8 mouse cellular contexts compared by ENCODE assay signal in the genomic region with DNA sequence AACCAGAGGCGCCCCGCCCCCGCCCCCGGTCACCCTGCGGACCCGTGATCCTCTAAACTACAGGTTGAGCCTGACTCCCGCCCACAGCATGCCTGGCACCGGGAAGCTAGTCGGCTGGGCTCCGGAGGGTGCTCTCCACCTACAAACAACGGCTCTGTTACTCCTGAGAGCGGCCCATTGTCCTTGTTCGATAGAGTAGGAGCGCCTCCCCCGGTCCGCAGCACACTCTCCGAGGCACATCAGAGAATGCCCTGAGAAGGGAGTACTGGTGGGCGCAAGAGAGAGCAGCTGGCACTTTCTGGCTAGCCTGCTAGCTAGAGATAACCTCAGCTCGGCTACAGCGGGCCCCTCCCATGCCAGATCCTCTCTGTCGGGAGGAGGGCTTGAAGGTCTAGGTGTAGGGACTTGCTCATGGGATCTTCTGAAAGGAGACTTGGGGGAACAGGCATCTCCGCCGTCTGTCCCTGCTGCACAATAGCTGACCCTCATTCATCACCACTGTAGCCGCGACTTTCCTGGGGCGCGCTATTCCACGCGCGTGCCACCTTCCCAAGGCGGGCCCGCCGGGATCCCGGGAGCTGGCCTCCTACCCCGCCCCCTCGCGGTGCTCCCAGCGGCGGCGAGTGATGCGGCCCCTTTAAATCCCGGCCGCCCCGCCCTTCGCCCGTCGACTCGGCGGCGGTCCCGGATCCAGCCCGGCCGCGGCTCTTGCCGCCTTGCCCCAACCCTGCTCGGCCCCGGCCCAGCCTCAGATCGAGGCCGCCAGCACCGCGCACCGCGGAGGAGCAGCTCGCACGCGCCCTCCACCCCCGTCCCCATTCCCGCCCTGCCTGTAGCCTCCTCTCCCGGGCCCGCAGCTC. TPM values are rescaled to one million over a fixed set of nuclear protein-coding genes. Genes with fewer than 3 reads are reported as not detected.
DNase-seq lines count a peak whose midpoint lies in the region; ATAC-seq and TF ChIP-seq lines count a peak whose summit lies in the region.

No protein-coding gene starts in this region.

- peaks cover 27 to 72% of the 10 kb centered on the region in 2 experiments for H3K4me1 ChIP-seq in CH12.LX (ENCODE audit: control insufficient read depth in 1 of 2, insufficient read depth in 2 of 2)
- peaks cover 28% of the 10 kb centered on the region for H3K4me1 ChIP-seq in brown adipose tissue, adult 24 weeks (ENCODE audit: control insufficient read depth, insufficient read depth, insufficient read length, low read length)
- H3K4me1 ChIP-seq in erythroblast, embryonic 14.5 days (ENCODE audit: control insufficient read depth) = peaks cover 79% of the 10 kb centered on the region
- peaks cover 9 to 26% of the 10 kb centered on the region in 2 experiments for H3K4me1 ChIP-seq in heart, embryonic 14.5 days (ENCODE audit: control insufficient read depth in 2 of 2, insufficient read depth in 2 of 2, low read length in 2 of 2)
- peaks cover 52% of the 10 kb centered on the region for H3K4me1 ChIP-seq in liver, embryonic 16.5 days (ENCODE audit: control insufficient read depth, low read depth, low read length)
- peaks cover 62% of the 10 kb centered on the region for H3K4me1 ChIP-seq in neural tube, embryonic 13.5 days (replicated peaks)

- peak overlapping the region; percentile 67 to 88 (median 74) for H3K4me3 ChIP-seq in CH12.LX (replicated peaks in 1 of 3; ENCODE audit: low read depth in 2 of 3, low read length in 2 of 3, poor library complexity in 1 of 3)
- peak overlapping the region; percentile 93 for H3K4me3 ChIP-seq in brown adipose tissue, adult 24 weeks (ENCODE audit: insufficient read depth, low read depth, low read length)
- peak overlapping the region; percentile 73 for H3K4me3 ChIP-seq in erythroblast, embryonic 14.5 days (replicated peaks)
- H3K4me3 ChIP-seq in heart, embryonic 14.5 days (ENCODE audit: control insufficient read depth in 1 of 2, insufficient read depth in 1 of 2, low read depth in 1 of 2, low read length in 2 of 2) = peak overlapping the region; percentile 73 to 75
- H3K4me3 ChIP-seq in liver, embryonic 16.5 days (ENCODE audit: low read depth, low read length) = peak overlapping the region; percentile 88
- peak overlapping the region; percentile 90 for H3K4me3 ChIP-seq in neural tube, embryonic 13.5 days

- peak overlapping the region; percentile 94 for H3K4me2 ChIP-seq in CH12.LX (ENCODE audit: insufficient read depth, low read depth, poor library complexity, severe bottlenecking)
- H3K4me2 ChIP-seq in heart, embryonic 14.5 days (ENCODE audit: low read length) = peak overlapping the region; percentile 82
- peak overlapping the region; percentile 80 for H3K4me2 ChIP-seq in liver, embryonic 16.5 days (ENCODE audit: low read depth, low read length)
- peak overlapping the region; percentile 98 for H3K4me2 ChIP-seq in neural tube, embryonic 13.5 days

- TF ChIP-seq POLR2A in CH12.LX (IDR thresholded peaks at IDR 0.05; ENCODE audit: low read depth, low read length) = peak; percentile 50

- TF ChIP-seq CTCF in CH12.LX (conservative IDR thresholded peaks at IDR 0.05 in 1 of 2, IDR thresholded peaks at IDR 0.05 in 1 of 2; ENCODE audit: low read depth in 2 of 2, low read length in 2 of 2) = peak in 1 of 2 experiments; percentile 75; a peak in 2 of 4 replicates

- TF ChIP-seq RAD21 in CH12.LX (IDR thresholded peaks at IDR 0.05; ENCODE audit: low read depth, low read length) = peak; percentile 70

- H3K9me3 ChIP-seq in CH12.LX (replicated peaks; ENCODE audit: low read length) = no peaks in the 10 kb centered on the region
- no peaks in the 10 kb centered on the region for H3K9me3 ChIP-seq in erythroblast, embryonic 14.5 days (ENCODE audit: control insufficient read depth, low read length)
- no peaks in the 10 kb centered on the region for H3K9me3 ChIP-seq in heart, embryonic 14.5 days (ENCODE audit: control insufficient read depth, low read length)
- H3K9me3 ChIP-seq in liver, embryonic 16.5 days (replicated peaks; ENCODE audit: control insufficient read depth, low read length) = no peaks in the 10 kb centered on the region
- H3K9me3 ChIP-seq in neural tube, embryonic 13.5 days = no peaks in the 10 kb centered on the region

- in situ Hi-C loops in CH12.LX (cut with MboI; ENCODE audit: low pct_ligation_motif_present, low pct_unique_long_range_greater_than_20kb, low sequenced_read_pairs) = loop anchor here (5.0 to 10.0 kb wide), 3 partner anchors 63 to 240 kb away; no protein-coding TSS in a partner anchor

- peak; percentile 84 for ATAC-seq in heart, embryonic 14.5 days (ENCODE audit: insufficient number of reproducible peaks, insufficient read depth, low FRiP score, low read depth)
- ATAC-seq in liver, embryonic 16.5 days (ENCODE audit: low read depth) = peak; percentile 91
- ATAC-seq in neural tube, embryonic 13.5 days (ENCODE audit: low read depth) = peak; percentile 84

- dilution Hi-C loops in CH12.LX (cut with MboI; ENCODE audit: extremely low pct_ligation_motif_present, extremely low pct_unique_long_range_greater_than_20kb, low sequenced_read_pairs) = no loop called here

- H3K27me3 ChIP-seq in CH12.LX (replicated peaks) = no peaks in the 10 kb centered on the region
- no peaks in the 10 kb centered on the region for H3K27me3 ChIP-seq in erythroblast, embryonic 14.5 days (ENCODE audit: control insufficient read depth)
- no peaks in the 10 kb centered on the region for H3K27me3 ChIP-seq in heart, embryonic 14.5 days (ENCODE audit: control insufficient read depth, insufficient read depth, low read length)
- no peaks in the 10 kb centered on the region for H3K27me3 ChIP-seq in liver, embryonic 16.5 days (ENCODE audit: control insufficient read depth, insufficient read depth, low read depth, low read length)
- H3K27me3 ChIP-seq in neural tube, embryonic 13.5 days = no peaks in the 10 kb centered on the region

- under 1% methylated on average over 69 of the region's 70 CpGs for WGBS in heart, embryonic 14.5 days
- under 1% methylated on average over 68 of the region's 70 CpGs for WGBS in liver, embryonic 16.5 days (ENCODE audit: insufficient replicate concordance)
- WGBS in neural tube, embryonic 13.5 days = under 1% methylated on average over 68 of the region's 70 CpGs

- H3K79me2 ChIP-seq in CH12.LX (replicated peaks; ENCODE audit: control insufficient read depth, extremely low read depth, insufficient read depth, poor library complexity, severe bottlenecking) = no peaks in the 10 kb centered on the region; the same call in 1 of the 2 replicates

- H3K27ac ChIP-seq in CH12.LX (ENCODE audit: insufficient read depth, low read depth) = peak overlapping the region; percentile 59
- peak overlapping the region; percentile 22 for H3K27ac ChIP-seq in brown adipose tissue, adult 24 weeks (replicated peaks; ENCODE audit: low read depth, low read length)
- H3K27ac ChIP-seq in heart, embryonic 14.5 days (replicated peaks in 1 of 2; ENCODE audit: control insufficient read depth in 1 of 2, insufficient read depth in 1 of 2, low read depth in 2 of 2, low read length in 2 of 2) = peak overlapping the region; percentile 69 to 76
- peak overlapping the region; percentile 98 for H3K27ac ChIP-seq in liver, embryonic 16.5 days (ENCODE audit: low read length)
- H3K27ac ChIP-seq in neural tube, embryonic 13.5 days (replicated peaks) = peak overlapping the region; percentile 95

- peak overlapping the region; percentile 85 for H3K9ac ChIP-seq in CH12.LX (ENCODE audit: insufficient read depth, low read depth)
- peak overlapping the region; percentile 89 for H3K9ac ChIP-seq in heart, embryonic 14.5 days (ENCODE audit: low read length)
- H3K9ac ChIP-seq in liver, embryonic 16.5 days (ENCODE audit: low read depth, low read length) = peak overlapping the region; percentile 97
- H3K9ac ChIP-seq in neural tube, embryonic 13.5 days = peak overlapping the region; percentile 99

- TF ChIP-seq EP300 in CH12.LX (IDR thresholded peaks at IDR 0.05; ENCODE audit: low read length) = no peak

- peak; percentile 61 for DNase-seq in CH12.LX (ENCODE audit: extremely low read depth)
- DNase-seq in kidney, postnatal 10 days = peak; percentile 95
- peak; percentile 93 for DNase-seq in testis, postnatal 10 days (ENCODE audit: low spot score)

- H3K36me3 ChIP-seq in CH12.LX (replicated peaks in 1 of 2; ENCODE audit: control insufficient read depth in 1 of 2, insufficient read depth in 1 of 2, low read length in 1 of 2) = peaks cover 0 to 21% of the 10 kb centered on the region in 2 experiments
- peaks cover 63% of the 10 kb centered on the region for H3K36me3 ChIP-seq in erythroblast, embryonic 14.5 days (ENCODE audit: control insufficient read depth)
- H3K36me3 ChIP-seq in heart, embryonic 14.5 days (ENCODE audit: control insufficient read depth, insufficient read depth, low read length) = peaks cover 5% of the 10 kb centered on the region; the same call in 1 of the 2 replicates
- no peaks in the 10 kb centered on the region for H3K36me3 ChIP-seq in liver, embryonic 16.5 days (ENCODE audit: control insufficient read depth, insufficient read depth)
- no peaks in the 10 kb centered on the region; the same call in 1 of the 2 replicates for H3K36me3 ChIP-seq in neural tube, embryonic 13.5 days

RNA-seq across cellular contexts. Expression of a gene that starts 13.5 kb away (rescaled TPM):
- total RNA-seq in CH12.LX (2012; rRNA removed) (1.1 and 1.4 TPM in 2 replicates), CH12.LX (2014; rRNA removed) (0.47 TPM in 1 of 2 replicates, not detected in the other)
- polyA plus RNA-seq in CH12.LX (2012; ENCODE audit: insufficient read length, low read depth) = 2.0 and 3.1 TPM in 2 replicates
- 27.5 and 45.3 TPM in 2 replicates for polyA plus RNA-seq in brown adipose tissue, adult 24 weeks (2012; ENCODE audit: insufficient read depth, insufficient read length, missing spikeins)
- polyA plus RNA-seq in erythroblast, embryonic 14.5 days (2012) = not detected in 2 replicates
- 1.8 and 1.9 TPM in 2 replicates for polyA plus RNA-seq in heart, embryonic 14.5 days (2014; fragmentation: Nextera tagmentation; extraction: Ambion mirVana)
- 0.50 and 0.61 TPM in 2 replicates for polyA plus RNA-seq in liver, embryonic 16.5 days (2015; fragmentation: Nextera tagmentation; extraction: Ambion mirVana)
- polyA plus RNA-seq in neural tube, embryonic 13.5 days (2015; fragmentation: Nextera tagmentation; extraction: Ambion mirVana) = 1.8 and 2.6 TPM in 2 replicates

RNA-seq across cellular contexts. Expression of a gene that starts 14.2 kb away (rescaled TPM):
- total RNA-seq in CH12.LX (2012; rRNA removed) = 12.8 and 16.2 TPM in 2 replicates
- 4.2 and 4.6 TPM in 2 replicates for total RNA-seq in CH12.LX (2014; rRNA removed)
- polyA plus RNA-seq in CH12.LX (2012; ENCODE audit: insufficient read length, low read depth) = 27.2 and 27.4 TPM in 2 replicates
- 57.6 and 60.6 TPM in 2 replicates for polyA plus RNA-seq in brown adipose tissue, adult 24 weeks (2012; ENCODE audit: insufficient read depth, insufficient read length, missing spikeins)
- 23.6 and 24.7 TPM in 2 replicates for polyA plus RNA-seq in erythroblast, embryonic 14.5 days (2012)
- 32.9 and 37.6 TPM in 2 replicates for polyA plus RNA-seq in heart, embryonic 14.5 days (2014; fragmentation: Nextera tagmentation; extraction: Ambion mirVana)
- 2.2 and 3.1 TPM in 2 replicates for polyA plus RNA-seq in liver, embryonic 16.5 days (2015; fragmentation: Nextera tagmentation; extraction: Ambion mirVana)
- polyA plus RNA-seq in neural tube, embryonic 13.5 days (2015; fragmentation: Nextera tagmentation; extraction: Ambion mirVana) = 52.8 and 56.6 TPM in 2 replicates

RNA-seq across cellular contexts. Expression of a gene that starts 14.3 kb away (rescaled TPM):
- 311 and 456 TPM in 2 replicates for total RNA-seq in CH12.LX (2012; rRNA removed)
- 198 and 202 TPM in 2 replicates for total RNA-seq in CH12.LX (2014; rRNA removed)
- 579 and 599 TPM in 2 replicates for polyA plus RNA-seq in CH12.LX (2012; ENCODE audit: insufficient read length, low read depth)
- 216 and 235 TPM in 2 replicates for polyA plus RNA-seq in brown adipose tissue, adult 24 weeks (2012; ENCODE audit: insufficient read depth, insufficient read length, missing spikeins)
- polyA plus RNA-seq in erythroblast, embryonic 14.5 days (2012) = 19.5 and 24.0 TPM in 2 replicates
- 216 and 226 TPM in 2 replicates for polyA plus RNA-seq in heart, embryonic 14.5 days (2014; fragmentation: Nextera tagmentation; extraction: Ambion mirVana)
- 165 and 182 TPM in 2 replicates for polyA plus RNA-seq in liver, embryonic 16.5 days (2015; fragmentation: Nextera tagmentation; extraction: Ambion mirVana)
- 337 and 343 TPM in 2 replicates for polyA plus RNA-seq in neural tube, embryonic 13.5 days (2015; fragmentation: Nextera tagmentation; extraction: Ambion mirVana)

RNA-seq across cellular contexts. Expression of a gene that starts 50.7 kb away (rescaled TPM):
- total RNA-seq in CH12.LX (2012; rRNA removed) (30.4 and 36.7 TPM in 2 replicates), CH12.LX (2014; rRNA removed) (26.7 and 29.7 TPM in 2 replicates)
- 22.5 and 22.8 TPM in 2 replicates for polyA plus RNA-seq in CH12.LX (2012; ENCODE audit: insufficient read length, low read depth)
- polyA plus RNA-seq in brown adipose tissue, adult 24 weeks (2012; ENCODE audit: insufficient read depth, insufficient read length, missing spikeins) = 3.0 and 6.3 TPM in 2 replicates
- polyA plus RNA-seq in erythroblast, embryonic 14.5 days (2012) = 0.79 and 1.3 TPM in 2 replicates
- polyA plus RNA-seq in heart, embryonic 14.5 days (2014; fragmentation: Nextera tagmentation; extraction: Ambion mirVana) = 10.9 and 13.1 TPM in 2 replicates
- 7.9 and 8.6 TPM in 2 replicates for polyA plus RNA-seq in liver, embryonic 16.5 days (2015; fragmentation: Nextera tagmentation; extraction: Ambion mirVana)
- polyA plus RNA-seq in neural tube, embryonic 13.5 days (2015; fragmentation: Nextera tagmentation; extraction: Ambion mirVana) = 23.1 and 31.9 TPM in 2 replicates

Comparison
In these comparisons a context has a peak if more than half of its experiments do, and no peak if none do; other contexts are left out.
1. Peak in every context shown above with its lines: DNase-seq, ATAC-seq, H3K4me3 ChIP-seq and H3K27ac ChIP-seq.
2. H3K27ac ChIP-seq: peak in every context shown above with its lines; median percentile 98 in liver, embryonic 16.5 days; 95 in neural tube, embryonic 13.5 days; 72 in heart, embryonic 14.5 days; 59 in CH12.LX; 22 in brown adipose tissue, adult 24 weeks.